In the genomic region with DNA sequence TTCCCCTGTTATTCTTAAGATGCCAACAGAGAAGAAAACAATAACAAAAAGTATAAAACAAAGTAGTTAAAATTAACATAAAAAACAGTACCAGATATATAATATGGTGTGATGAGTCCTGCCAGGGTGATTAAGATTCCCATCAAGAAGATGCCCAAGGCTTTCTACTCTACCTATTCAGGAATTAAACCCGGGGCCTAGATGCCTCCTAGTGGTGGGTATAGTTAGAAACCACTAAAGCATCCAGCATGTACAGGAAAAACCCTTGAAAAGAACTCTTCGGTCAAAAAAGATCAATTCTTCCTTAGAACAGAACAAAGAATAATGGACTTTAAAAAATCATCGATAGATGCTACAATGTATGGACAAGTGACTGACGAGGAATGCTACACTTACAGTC, we compare ENCODE assay signal across 13 mouse cellular contexts. TPM values are rescaled to one million over a fixed set of nuclear protein-coding genes. Genes with fewer than 3 reads are reported as not detected.
DNase-seq lines count a peak whose midpoint lies in the region; ATAC-seq and TF ChIP-seq lines count a peak whose summit lies in the region.
"Had no signal": no experiment of that assay in that cellular context is flagged by ENCODE, and none has a peak within 500 bp of the region (broad histone marks: within the 10 kb centered on the region; RNA-seq: fewer than 3 reads in every experiment).

No protein-coding gene starts in this region.

- no peak overlapping the region for H3K4me3 ChIP-seq in embryonic facial prominence, embryonic 11.5 days (ENCODE audit: low read depth, low read length)
- H3K4me3 ChIP-seq in embryonic facial prominence, embryonic 10.5 days, result no peak overlapping the region
- no peak overlapping the region for H3K4me3 ChIP-seq in layer of hippocampus, adult 2 months
- H3K4me3 ChIP-seq: hindbrain, embryonic 12.5 days; liver, embryonic 15.5 days; stomach, embryonic 15.5 days had no signal

- TF ChIP-seq CTCF in layer of hippocampus, adult 2 months (conservative IDR thresholded peaks at IDR 0.05), result peak; percentile 83

- 80% methylated on average over 4 of the region's 4 CpGs for WGBS in embryonic facial prominence, embryonic 11.5 days
- 84% methylated on average over 4 of the region's 4 CpGs for WGBS in embryonic facial prominence, embryonic 10.5 days

- peak; percentile 25 for DNase-seq in embryonic facial prominence, embryonic 11.5 days (ENCODE audit: low spot score)
- no peak for DNase-seq in embryonic facial prominence, embryonic 10.5 days (ENCODE audit: low spot score)
- DNase-seq in layer of hippocampus, adult 2 months (ENCODE audit: low spot score in 2 of 2), result no peak
- no peak for DNase-seq in layer of hippocampus, postnatal 10 days (ENCODE audit: low spot score in 2 of 2)
- peak; percentile 38 for DNase-seq in 3T3-L1 (ENCODE audit: low read depth, low spot score)
- DNase-seq in R1 (ENCODE audit: low read depth, low spot score), result peak; percentile 19
- DNase-seq in urinary bladder, postnatal 36 days (ENCODE audit: low spot score in 2 of 2), result no peak
- no peak for DNase-seq in right cerebral cortex, adult 2 months (ENCODE audit: low spot score in 2 of 2)
- DNase-seq: gastrocnemius, postnatal 25 days; right cerebral cortex, adult 18-20 months had no signal

- H3K27ac ChIP-seq in embryonic facial prominence, embryonic 11.5 days (replicated peaks; ENCODE audit: low read depth, low read length), result no peak overlapping the region
- H3K27ac ChIP-seq in embryonic facial prominence, embryonic 10.5 days (replicated peaks), result no peak overlapping the region
- H3K27ac ChIP-seq in layer of hippocampus, adult 2 months, result no peak overlapping the region
- H3K27ac ChIP-seq: hindbrain, embryonic 12.5 days; liver, embryonic 15.5 days; stomach, embryonic 15.5 days had no signal

- no peak overlapping the region for H3K4me2 ChIP-seq in embryonic facial prominence, embryonic 11.5 days (ENCODE audit: low read depth, low read length)
- H3K4me2 ChIP-seq: hindbrain, embryonic 12.5 days; liver, embryonic 15.5 days; stomach, embryonic 15.5 days had no signal

- no peak for ATAC-seq in embryonic facial prominence, embryonic 11.5 days (replicated peaks; ENCODE audit: insufficient number of reproducible peaks, low FRiP score, low TSS enrichment, low read depth)

- no peak overlapping the region for H3K9ac ChIP-seq in embryonic facial prominence, embryonic 11.5 days (replicated peaks; ENCODE audit: low read length)
- H3K9ac ChIP-seq: hindbrain, embryonic 12.5 days; liver, embryonic 15.5 days; stomach, embryonic 15.5 days had no signal

- H3K36me3 ChIP-seq in embryonic facial prominence, embryonic 11.5 days (replicated peaks; ENCODE audit: control insufficient read depth, insufficient read depth, low read depth, low read length), result no peaks in the 10 kb centered on the region
- H3K36me3 ChIP-seq in embryonic facial prominence, embryonic 10.5 days (replicated peaks), result peaks cover 61% of the 10 kb centered on the region
- H3K36me3 ChIP-seq: stomach, embryonic 15.5 days had no signal

- no peaks in the 10 kb centered on the region for H3K4me1 ChIP-seq in embryonic facial prominence, embryonic 11.5 days (ENCODE audit: control insufficient read depth, insufficient read depth, low read length)
- H3K4me1 ChIP-seq in embryonic facial prominence, embryonic 10.5 days, result no peaks in the 10 kb centered on the region
- H3K4me1 ChIP-seq: hindbrain, embryonic 12.5 days; liver, embryonic 15.5 days; stomach, embryonic 15.5 days had no signal

- no peaks in the 10 kb centered on the region for H3K9me3 ChIP-seq in embryonic facial prominence, embryonic 11.5 days (replicated peaks; ENCODE audit: control insufficient read depth, low read length)
- H3K9me3 ChIP-seq in embryonic facial prominence, embryonic 10.5 days, result no peaks in the 10 kb centered on the region
- H3K9me3 ChIP-seq: hindbrain, embryonic 12.5 days; liver, embryonic 15.5 days; stomach, embryonic 15.5 days had no signal

- H3K27me3 ChIP-seq in embryonic facial prominence, embryonic 11.5 days (ENCODE audit: control insufficient read depth, insufficient read depth, low read length), result no peaks in the 10 kb centered on the region
- H3K27me3 ChIP-seq in embryonic facial prominence, embryonic 10.5 days (replicated peaks; ENCODE audit: low read depth, poor library complexity, severe bottlenecking), result no peaks in the 10 kb centered on the region
- H3K27me3 ChIP-seq: hindbrain, embryonic 12.5 days; liver, embryonic 15.5 days; stomach, embryonic 15.5 days had no signal

RNA-seq across cellular contexts. Expression of a gene that starts 49.4 kb away (rescaled TPM):
- polyA plus RNA-seq in embryonic facial prominence, embryonic 11.5 days (2014; fragmentation: Nextera tagmentation; extraction: Ambion mirVana), result 65.1 and 65.7 TPM in 2 replicates
- polyA plus RNA-seq in embryonic facial prominence, embryonic 10.5 days (2016; fragmentation: Nextera tagmentation; extraction: Ambion mirVana), result 46.3 and 47.6 TPM in 2 replicates
- total RNA-seq in layer of hippocampus, adult 2 months (2021), result 10 to 100 TPM; 69.9 to 82.7 TPM
- total RNA-seq in layer of hippocampus, postnatal 10 days (2021), result 10 to 100 TPM; 47.8 to 55.5 TPM

Comparison
In these comparisons a context has a peak if more than half of its experiments do, and no peak if none do; other contexts are left out.
1. DNase-seq: peak in embryonic facial prominence, embryonic 11.5 days (single experiment), 3T3-L1 (single experiment) and R1 (single experiment); none in embryonic facial prominence, embryonic 10.5 days (single experiment), layer of hippocampus, adult 2 months (0 of 2), layer of hippocampus, postnatal 10 days (0 of 2), urinary bladder, postnatal 36 days (0 of 2) and right cerebral cortex, adult 2 months (0 of 2).